Comparison of ENCODE assay signal across 8 mouse cellular contexts in the genomic region with DNA sequence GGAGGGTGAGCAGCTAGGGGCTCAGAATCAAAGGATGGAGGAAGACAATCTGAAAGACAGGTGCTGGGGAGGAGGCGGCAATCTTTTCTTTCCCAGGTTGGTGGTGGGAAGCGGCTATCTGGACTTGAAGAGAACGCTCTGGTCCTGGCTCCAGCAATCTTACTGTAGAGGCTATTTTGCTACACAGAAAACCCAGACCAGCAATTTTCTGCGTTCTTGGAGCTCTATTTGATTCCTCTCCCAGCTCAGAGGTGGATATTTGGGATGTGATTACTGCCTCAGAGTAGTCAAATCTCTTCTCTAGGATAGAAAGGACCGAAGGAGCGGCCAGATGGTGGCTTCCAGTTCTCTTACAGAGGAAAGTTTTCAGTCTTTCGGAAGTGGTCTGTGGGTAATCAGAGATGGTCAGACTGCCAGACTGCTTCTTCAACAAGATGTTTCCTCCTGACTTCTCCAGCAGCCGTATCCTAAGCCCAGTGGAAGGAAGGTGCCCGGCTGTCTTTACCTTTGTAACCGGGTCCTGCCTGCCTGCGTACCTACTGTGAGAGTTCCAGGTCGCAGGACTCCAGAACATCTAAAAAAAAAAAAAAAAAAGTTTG. TPM values are rescaled to one million over a fixed set of nuclear protein-coding genes. Genes with fewer than 3 reads are reported as not detected.
DNase-seq lines count a peak whose midpoint lies in the region; ATAC-seq lines count a peak whose summit lies in the region.

No protein-coding gene starts in this region.

- peak overlapping the region; percentile 83 for H3K4me3 ChIP-seq in hindbrain, embryonic 11.5 days (ENCODE audit: low read depth, low read length)
- peak overlapping the region; percentile 67 for H3K4me3 ChIP-seq in midbrain, embryonic 14.5 days (replicated peaks; ENCODE audit: low read depth, low read length)

- H3K36me3 ChIP-seq in hindbrain, embryonic 11.5 days (ENCODE audit: control insufficient read depth, insufficient read depth, low read length): no peaks in the 10 kb centered on the region
- no peaks in the 10 kb centered on the region for H3K36me3 ChIP-seq in midbrain, embryonic 14.5 days (ENCODE audit: control insufficient read depth, insufficient read depth, low read length)

- no peak overlapping the region for H3K27ac ChIP-seq in hindbrain, embryonic 11.5 days (ENCODE audit: low read depth, low read length)
- H3K27ac ChIP-seq in midbrain, embryonic 14.5 days (replicated peaks; ENCODE audit: low read depth, low read length): peak overlapping the region; percentile 16; the same call in 1 of the 2 replicates

- ATAC-seq in common myeloid progenitor, adult 5-6 weeks (replicated peaks; ENCODE audit: low read depth, poor library complexity, severe bottlenecking): peak; percentile 73
- no peak for ATAC-seq in hindbrain, embryonic 11.5 days (ENCODE audit: low FRiP score)
- ATAC-seq in midbrain, embryonic 14.5 days (ENCODE audit: low FRiP score, low TSS enrichment): no peak

- H3K4me1 ChIP-seq in hindbrain, embryonic 11.5 days (replicated peaks; ENCODE audit: control insufficient read depth, insufficient read depth, low read length): 0 out of 2 replicates have a peak, but pooled peaks cover 3% of the 10 kb centered on the region
- peaks cover 27% of the 10 kb centered on the region for H3K4me1 ChIP-seq in midbrain, embryonic 14.5 days (ENCODE audit: control insufficient read depth, insufficient read depth, low read length)

- 0 out of 2 replicates have a peak overlapping the region, but pooled peaks have one; percentile 94 for H3K9ac ChIP-seq in hindbrain, embryonic 11.5 days (ENCODE audit: low read depth, low read length)
- peak overlapping the region; percentile 83 for H3K9ac ChIP-seq in midbrain, embryonic 14.5 days (replicated peaks; ENCODE audit: low read length)

- DNase-seq in layer of hippocampus, adult 9-11 months: peak; percentile 14
- DNase-seq in layer of hippocampus, adult 9-10 months (ENCODE audit: low spot score): no peak
- no peak for DNase-seq in hindbrain, embryonic 11.5 days (ENCODE audit: low spot score)
- DNase-seq in midbrain, embryonic 14.5 days: no peak
- DNase-seq in cerebellum, adult 8-10 months: no peak
- DNase-seq in cerebellum, postnatal 4 days (ENCODE audit: low spot score in 2 of 2): no peak
- DNase-seq in kidney, adult 8-10 months: no peak

- H3K9me3 ChIP-seq in hindbrain, embryonic 11.5 days (ENCODE audit: control insufficient read depth, low read length): no peaks in the 10 kb centered on the region
- no peaks in the 10 kb centered on the region for H3K9me3 ChIP-seq in midbrain, embryonic 14.5 days (ENCODE audit: control insufficient read depth, low read length)

- 38% methylated on average over 12 of the region's 12 CpGs for WGBS in hindbrain, embryonic 11.5 days
- 39% methylated on average over 12 of the region's 12 CpGs for WGBS in midbrain, embryonic 14.5 days

- no peaks in the 10 kb centered on the region for H3K27me3 ChIP-seq in hindbrain, embryonic 11.5 days (ENCODE audit: control insufficient read depth, insufficient read depth, low read length)
- H3K27me3 ChIP-seq in midbrain, embryonic 14.5 days (ENCODE audit: control insufficient read depth, insufficient read depth, low read length): no peaks in the 10 kb centered on the region

- H3K4me2 ChIP-seq in hindbrain, embryonic 11.5 days (replicated peaks; ENCODE audit: low read depth, low read length): peak overlapping the region; percentile 89
- H3K4me2 ChIP-seq in midbrain, embryonic 14.5 days (ENCODE audit: low read length): peak overlapping the region; percentile 89

RNA-seq across cellular contexts. Expression of a gene that starts 0.6 kb away (rescaled TPM):
- total RNA-seq in common myeloid progenitor, adult 5-6 weeks (2017): 0.34 and 0.41 TPM in 2 replicates
- polyA plus RNA-seq in hindbrain, embryonic 11.5 days (2014; fragmentation: Nextera tagmentation; extraction: Ambion mirVana): 32.7 and 34.1 TPM in 2 replicates
- polyA plus RNA-seq in midbrain, embryonic 14.5 days (2014; fragmentation: Nextera tagmentation; extraction: Ambion mirVana): 28.5 and 30.6 TPM in 2 replicates
